20 mouse cellular contexts compared by ENCODE assay signal in the genomic region with DNA sequence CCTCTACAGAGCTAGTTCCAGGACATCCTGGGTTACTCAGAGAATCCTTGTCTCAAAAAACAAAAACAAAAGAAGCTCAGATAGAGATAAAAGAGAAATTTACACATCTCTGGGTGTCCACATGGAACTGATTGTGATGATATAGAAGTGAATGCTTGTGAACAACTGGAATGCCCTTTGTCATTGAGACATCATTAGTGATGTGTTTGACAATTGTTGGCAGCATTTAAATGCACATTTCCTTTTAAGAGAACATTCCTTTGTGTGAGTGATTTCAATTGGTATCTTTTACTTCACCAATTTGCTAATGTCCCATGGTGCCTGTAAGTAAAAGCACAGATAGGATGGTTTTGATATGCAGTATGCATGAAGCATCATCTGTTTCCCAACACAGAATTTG. TPM values are rescaled to one million over a fixed set of nuclear protein-coding genes. Genes with fewer than 3 reads are reported as not detected.
"Had no signal": no experiment of that assay in that cellular context is flagged by ENCODE, and none has a peak within 500 bp of the region (broad histone marks: within the 10 kb centered on the region; RNA-seq: fewer than 3 reads in every experiment).

No protein-coding gene starts in this region.

- ATAC-seq: midbrain, embryonic 16.5 days had no signal

- H3K4me2 ChIP-seq: lung, embryonic 15.5 days; neural tube, embryonic 13.5 days; neural tube, embryonic 15.5 days had no signal

- DNase-seq: lung, adult 18-20 months; lung, postnatal 10 days; lung, postnatal 4 days; midbrain, embryonic 14.5 days; retina, postnatal 1 day; right cerebral cortex, adult 18-20 months; right cerebral cortex, postnatal 25 days; right cerebral cortex, postnatal 4 days; spleen, adult 18-20 months; thymus, adult 2 months; thymus, postnatal 25 days; thymus, postnatal 4 days had no signal

- H3K9ac ChIP-seq: liver, embryonic 14.5 days; lung, embryonic 15.5 days; neural tube, embryonic 13.5 days; neural tube, embryonic 15.5 days had no signal

- H3K9me3 ChIP-seq: lung, embryonic 15.5 days; midbrain, embryonic 10.5 days; neural tube, embryonic 13.5 days; neural tube, embryonic 15.5 days had no signal

- H3K27ac ChIP-seq: liver, embryonic 14.5 days; lung, embryonic 15.5 days; midbrain, embryonic 10.5 days; neural tube, embryonic 13.5 days; neural tube, embryonic 15.5 days had no signal

- H3K4me3 ChIP-seq: lung, embryonic 15.5 days; midbrain, embryonic 10.5 days; myocyte; neural tube, embryonic 13.5 days; neural tube, embryonic 15.5 days had no signal

- H3K36me3 ChIP-seq: lung, embryonic 15.5 days; midbrain, embryonic 10.5 days; neural tube, embryonic 13.5 days; neural tube, embryonic 15.5 days had no signal

RNA-seq across cellular contexts. Expression of gene Ptger2, which starts 6.3 kb away (rescaled TPM):
- total RNA-seq: megakaryocyte-erythroid progenitor cell, adult 5-6 weeks had no signal
- polyA plus RNA-seq: midbrain, embryonic 10.5 days had no signal
